In the genomic region with DNA sequence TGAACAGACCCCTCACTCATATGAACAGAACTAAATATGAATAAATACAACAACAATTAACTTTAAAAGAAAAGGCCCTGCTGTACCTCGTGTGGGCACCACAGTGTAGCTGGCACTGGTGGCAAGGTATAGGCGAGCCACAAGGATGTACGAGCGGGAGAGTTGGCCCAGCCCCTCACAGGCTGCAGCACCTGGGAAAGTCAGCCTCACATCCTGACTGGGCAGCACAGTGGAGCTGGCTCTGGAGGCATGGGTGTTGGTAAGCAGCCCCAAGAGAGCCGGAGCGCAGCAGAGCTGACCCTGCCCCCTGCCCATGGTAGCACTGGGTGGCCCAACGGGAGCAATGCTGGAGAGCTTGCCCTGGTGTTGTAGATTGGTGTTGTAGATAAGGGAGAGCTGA, we compare ENCODE assay signal across 24 mouse cellular contexts.
A peak's percentile ranks its signal among the peaks of the same experiment; 100 is the strongest.
DNase-seq lines count a peak whose midpoint lies in the region; ATAC-seq and TF ChIP-seq lines count a peak whose summit lies in the region.
"Had no signal": no experiment of that assay in that cellular context is flagged by ENCODE, and none has a peak within 500 bp of the region (broad histone marks: within the 10 kb centered on the region; RNA-seq: fewer than 3 reads in every experiment).

No protein-coding gene starts in this region.

- no peak for TF ChIP-seq CTCF in lung, embryonic 14.5 days (IDR thresholded peaks at IDR 0.05; ENCODE audit: low read depth)

- no peak overlapping the region for H3K27ac ChIP-seq in embryonic facial prominence, embryonic 11.5 days (replicated peaks; ENCODE audit: low read depth, low read length)
- H3K27ac ChIP-seq in embryonic facial prominence, embryonic 10.5 days (replicated peaks) = no peak overlapping the region
- H3K27ac ChIP-seq in hindbrain, embryonic 15.5 days (replicated peaks) = no peak overlapping the region
- H3K27ac ChIP-seq in hindbrain, embryonic 14.5 days = no peak overlapping the region
- no peak overlapping the region for H3K27ac ChIP-seq in lung, embryonic 14.5 days (ENCODE audit: low read depth)
- no peak overlapping the region for H3K27ac ChIP-seq in midbrain, embryonic 16.5 days (ENCODE audit: low read length)
- no peak overlapping the region for H3K27ac ChIP-seq in midbrain, embryonic 11.5 days (ENCODE audit: low read depth, low read length)
- H3K27ac ChIP-seq: forebrain, embryonic 10.5 days; forebrain, embryonic 13.5 days; heart, adult 2 months; heart, embryonic 10.5 days; heart, embryonic 13.5 days; hindbrain, embryonic 13.5 days; intestine, embryonic 15.5 days had no signal

- H3K4me2 ChIP-seq in embryonic facial prominence, embryonic 11.5 days (ENCODE audit: low read depth, low read length) = no peak overlapping the region
- H3K4me2 ChIP-seq in hindbrain, embryonic 15.5 days = no peak overlapping the region
- no peak overlapping the region for H3K4me2 ChIP-seq in hindbrain, embryonic 14.5 days (replicated peaks)
- no peak overlapping the region for H3K4me2 ChIP-seq in lung, embryonic 14.5 days
- no peak overlapping the region for H3K4me2 ChIP-seq in midbrain, embryonic 16.5 days (ENCODE audit: low read length)
- no peak overlapping the region for H3K4me2 ChIP-seq in midbrain, embryonic 11.5 days
- H3K4me2 ChIP-seq: forebrain, embryonic 13.5 days; heart, embryonic 13.5 days; hindbrain, embryonic 13.5 days; intestine, embryonic 15.5 days had no signal

- no peaks in the 10 kb centered on the region for H3K36me3 ChIP-seq in embryonic facial prominence, embryonic 11.5 days (replicated peaks; ENCODE audit: control insufficient read depth, insufficient read depth, low read depth, low read length)
- no peaks in the 10 kb centered on the region for H3K36me3 ChIP-seq in embryonic facial prominence, embryonic 10.5 days (replicated peaks)
- H3K36me3 ChIP-seq in hindbrain, embryonic 15.5 days = no peaks in the 10 kb centered on the region
- no peaks in the 10 kb centered on the region for H3K36me3 ChIP-seq in hindbrain, embryonic 14.5 days (replicated peaks; ENCODE audit: control insufficient read depth, insufficient read depth)
- no peaks in the 10 kb centered on the region for H3K36me3 ChIP-seq in lung, embryonic 14.5 days (ENCODE audit: insufficient read depth)
- H3K36me3 ChIP-seq in midbrain, embryonic 16.5 days (ENCODE audit: control insufficient read depth, insufficient read depth, low read length) = no peaks in the 10 kb centered on the region
- no peaks in the 10 kb centered on the region for H3K36me3 ChIP-seq in midbrain, embryonic 11.5 days (ENCODE audit: control insufficient read depth, insufficient read depth, low read length)
- H3K36me3 ChIP-seq: forebrain, embryonic 10.5 days; heart, embryonic 10.5 days; hindbrain, embryonic 13.5 days; intestine, embryonic 15.5 days had no signal

- 86% methylated on average over 7 of the region's 7 CpGs for WGBS in embryonic facial prominence, embryonic 11.5 days
- 91% methylated on average over 7 of the region's 7 CpGs for WGBS in embryonic facial prominence, embryonic 10.5 days
- 95% methylated on average over 7 of the region's 7 CpGs for WGBS in hindbrain, embryonic 15.5 days
- WGBS in hindbrain, embryonic 14.5 days = 96% methylated on average over 7 of the region's 7 CpGs
- 76% methylated on average over 7 of the region's 7 CpGs for WGBS in lung, embryonic 14.5 days
- 92% methylated on average over 7 of the region's 7 CpGs for WGBS in midbrain, embryonic 16.5 days
- 93% methylated on average over 7 of the region's 7 CpGs for WGBS in midbrain, embryonic 11.5 days

- DNase-seq in embryonic facial prominence, embryonic 11.5 days (ENCODE audit: low spot score) = no peak
- DNase-seq in embryonic facial prominence, embryonic 10.5 days (ENCODE audit: low spot score) = no peak
- no peak for DNase-seq in hindbrain, embryonic 14.5 days (ENCODE audit: low spot score)
- no peak for DNase-seq in lung, embryonic 14.5 days
- no peak for DNase-seq in lung, postnatal 4 days
- no peak for DNase-seq in midbrain, embryonic 11.5 days (ENCODE audit: low spot score, missing footprints)
- DNase-seq: adrenal gland, postnatal 10 days; adrenal gland, postnatal 36 days; cerebellum, adult 18-20 months; cerebellum, adult 9-10 months; cerebellum, postnatal 14 days; gastrocnemius, postnatal 25 days; heart, adult 2 months; heart, postnatal 14 days had no signal

- H3K9ac ChIP-seq in embryonic facial prominence, embryonic 11.5 days (replicated peaks; ENCODE audit: low read length) = no peak overlapping the region
- no peak overlapping the region for H3K9ac ChIP-seq in hindbrain, embryonic 15.5 days
- H3K9ac ChIP-seq in hindbrain, embryonic 14.5 days = no peak overlapping the region
- no peak overlapping the region for H3K9ac ChIP-seq in lung, embryonic 14.5 days
- H3K9ac ChIP-seq in midbrain, embryonic 16.5 days (ENCODE audit: low read depth, low read length) = no peak overlapping the region
- no peak overlapping the region for H3K9ac ChIP-seq in midbrain, embryonic 11.5 days (ENCODE audit: low read length)
- H3K9ac ChIP-seq: forebrain, embryonic 13.5 days; heart, embryonic 13.5 days; hindbrain, embryonic 13.5 days; intestine, embryonic 15.5 days had no signal

- H3K9me3 ChIP-seq in embryonic facial prominence, embryonic 11.5 days (replicated peaks; ENCODE audit: control insufficient read depth, low read length) = no peaks in the 10 kb centered on the region
- H3K9me3 ChIP-seq in embryonic facial prominence, embryonic 10.5 days = no peaks in the 10 kb centered on the region
- no peaks in the 10 kb centered on the region for H3K9me3 ChIP-seq in hindbrain, embryonic 15.5 days
- no peaks in the 10 kb centered on the region for H3K9me3 ChIP-seq in hindbrain, embryonic 14.5 days (ENCODE audit: control insufficient read depth, low read length)
- no peaks in the 10 kb centered on the region for H3K9me3 ChIP-seq in lung, embryonic 14.5 days (ENCODE audit: low read depth, low read length)
- no peaks in the 10 kb centered on the region for H3K9me3 ChIP-seq in midbrain, embryonic 16.5 days (replicated peaks; ENCODE audit: control insufficient read depth, low read length, poor library complexity, severe bottlenecking)
- no peaks in the 10 kb centered on the region for H3K9me3 ChIP-seq in midbrain, embryonic 11.5 days (ENCODE audit: control insufficient read depth, low read length)
- H3K9me3 ChIP-seq: forebrain, embryonic 10.5 days; forebrain, embryonic 13.5 days; heart, embryonic 10.5 days; heart, embryonic 13.5 days; hindbrain, embryonic 13.5 days; intestine, embryonic 15.5 days had no signal

- H3K4me3 ChIP-seq in embryonic facial prominence, embryonic 11.5 days (ENCODE audit: low read depth, low read length) = no peak overlapping the region
- no peak overlapping the region for H3K4me3 ChIP-seq in embryonic facial prominence, embryonic 10.5 days
- H3K4me3 ChIP-seq in hindbrain, embryonic 15.5 days = no peak overlapping the region
- H3K4me3 ChIP-seq in hindbrain, embryonic 14.5 days (replicated peaks; ENCODE audit: low read length) = no peak overlapping the region
- no peak overlapping the region for H3K4me3 ChIP-seq in lung, embryonic 14.5 days (ENCODE audit: low read depth, low read length)
- no peak overlapping the region for H3K4me3 ChIP-seq in midbrain, embryonic 16.5 days (ENCODE audit: low read depth, low read length)
- H3K4me3 ChIP-seq in midbrain, embryonic 11.5 days (ENCODE audit: low read depth, low read length) = no peak overlapping the region
- H3K4me3 ChIP-seq: forebrain, embryonic 10.5 days; forebrain, embryonic 13.5 days; heart, adult 2 months; heart, embryonic 10.5 days; heart, embryonic 13.5 days; hindbrain, embryonic 13.5 days; intestine, embryonic 15.5 days had no signal

- no peaks in the 10 kb centered on the region for H3K27me3 ChIP-seq in embryonic facial prominence, embryonic 11.5 days (ENCODE audit: control insufficient read depth, insufficient read depth, low read length)
- H3K27me3 ChIP-seq in embryonic facial prominence, embryonic 10.5 days (replicated peaks; ENCODE audit: low read depth, poor library complexity, severe bottlenecking) = no peaks in the 10 kb centered on the region
- H3K27me3 ChIP-seq in hindbrain, embryonic 15.5 days = no peaks in the 10 kb centered on the region
- no peaks in the 10 kb centered on the region for H3K27me3 ChIP-seq in hindbrain, embryonic 14.5 days (ENCODE audit: control insufficient read depth, insufficient read depth, low read length)
- H3K27me3 ChIP-seq in lung, embryonic 14.5 days (ENCODE audit: insufficient read depth, low read length) = no peaks in the 10 kb centered on the region
- no peaks in the 10 kb centered on the region for H3K27me3 ChIP-seq in midbrain, embryonic 16.5 days (ENCODE audit: control insufficient read depth, insufficient read depth, low read depth, low read length)
- no peaks in the 10 kb centered on the region for H3K27me3 ChIP-seq in midbrain, embryonic 11.5 days (ENCODE audit: control insufficient read depth, insufficient read depth, low read length)
- H3K27me3 ChIP-seq: forebrain, embryonic 13.5 days; heart, embryonic 13.5 days; hindbrain, embryonic 13.5 days; intestine, embryonic 15.5 days had no signal

- 0 out of 2 replicates have a peak, but pooled peaks have one; percentile 44 for ATAC-seq in embryonic facial prominence, embryonic 11.5 days (replicated peaks; ENCODE audit: insufficient number of reproducible peaks, low FRiP score, low TSS enrichment, low read depth)
- ATAC-seq in hindbrain, embryonic 15.5 days (ENCODE audit: low FRiP score, low read depth) = 0 out of 2 replicates have a peak, but pooled peaks have one; percentile 43
- ATAC-seq in hindbrain, embryonic 14.5 days (ENCODE audit: low FRiP score) = no peak
- ATAC-seq in lung, embryonic 14.5 days (ENCODE audit: insufficient read depth) = peak; percentile 58; the same call in 1 of the 2 replicates
- ATAC-seq in midbrain, embryonic 16.5 days = peak; percentile 53; the same call in 1 of the 2 replicates
- ATAC-seq in midbrain, embryonic 11.5 days (ENCODE audit: low FRiP score) = no peak
- ATAC-seq: activated CD4-positive, CD25-positive, alpha-beta regulatory T cell, adult 4 months; forebrain, embryonic 13.5 days; forebrain, embryonic 16.5 days; intestine, embryonic 15.5 days had no signal

- no peaks in the 10 kb centered on the region for H3K4me1 ChIP-seq in embryonic facial prominence, embryonic 11.5 days (ENCODE audit: control insufficient read depth, insufficient read depth, low read length)
- peaks cover 16% of the 10 kb centered on the region for H3K4me1 ChIP-seq in embryonic facial prominence, embryonic 10.5 days
- peaks cover 4% of the 10 kb centered on the region; the same call in 1 of the 2 replicates for H3K4me1 ChIP-seq in hindbrain, embryonic 15.5 days (replicated peaks)
- 0 out of 2 replicates have a peak, but pooled peaks cover 3% of the 10 kb centered on the region for H3K4me1 ChIP-seq in hindbrain, embryonic 14.5 days (replicated peaks; ENCODE audit: control insufficient read depth, insufficient read depth, low read length)
- peaks cover 3% of the 10 kb centered on the region; the same call in 1 of the 2 replicates for H3K4me1 ChIP-seq in lung, embryonic 14.5 days (ENCODE audit: insufficient read depth)
- H3K4me1 ChIP-seq in midbrain, embryonic 16.5 days (ENCODE audit: control insufficient read depth, insufficient read depth, low read length) = peaks cover 6% of the 10 kb centered on the region
- H3K4me1 ChIP-seq in midbrain, embryonic 11.5 days (ENCODE audit: control insufficient read depth, insufficient read depth, low read length) = no peaks in the 10 kb centered on the region
- H3K4me1 ChIP-seq: intestine, embryonic 15.5 days had no signal

Comparison
In these comparisons a context has a peak if more than half of its experiments do, and no peak if none do; other contexts are left out.
1. ATAC-seq: peak in embryonic facial prominence, embryonic 11.5 days (single experiment), hindbrain, embryonic 15.5 days (single experiment), lung, embryonic 14.5 days (single experiment) and midbrain, embryonic 16.5 days (single experiment); none in hindbrain, embryonic 14.5 days (single experiment) and midbrain, embryonic 11.5 days (single experiment).